Mouse (Mus musculus) limb, embryonic 11.5 days (tissue): ENCODE results near the gene Etfa. TPM values are rescaled to one million over a fixed set of nuclear protein-coding genes. Genes with fewer than 3 reads are reported as not detected.
A peak's percentile ranks its signal among the peaks of the same experiment; 100 is the strongest.

Experiments
- ATAC-seq: fragments of 200-750 bp; cut with Nextera tagmentation; 2 replicates; pipeline ENCODE4 v1.8.0; 2017; ENCODE audit warnings: low read depth; ENCODE audit not compliant: insufficient number of reproducible peaks, low FRiP score, low TSS enrichment
- DNase-seq: peaks from one replicate; pipeline ENCODE4 v3.0.0-alpha.2; 2015; ENCODE audit warnings: low spot score
- H3K27ac ChIP-seq: fragments of 300-500 bp; sonication (generic); replicated peaks from 2 replicates; pipeline ENCODE4 v1.5.1; 2014; ENCODE audit warnings: low read depth, mild to moderate bottlenecking, low read length
- H3K27me3 ChIP-seq: fragments of 300-500 bp; sonication (generic); 2 replicates; pipeline ENCODE4 v1.6.1; 2014; ENCODE audit warnings: mild to moderate bottlenecking, low read length, mixed read lengths; ENCODE audit not compliant: control insufficient read depth, insufficient read depth
- H3K36me3 ChIP-seq: fragments of 300-500 bp; sonication (generic); 2 replicates; pipeline ENCODE4 v1.6.1; 2014; ENCODE audit warnings: mild to moderate bottlenecking, low read length, moderate library complexity, mixed read lengths; ENCODE audit not compliant: control insufficient read depth, insufficient read depth
- H3K4me1 ChIP-seq: fragments of 300-500 bp; sonication (generic); 2 replicates; pipeline ENCODE4 v1.6.1; 2014; ENCODE audit warnings: low read length, mixed read lengths; ENCODE audit not compliant: control insufficient read depth, insufficient read depth
- H3K4me2 ChIP-seq: fragments of 300-500 bp; sonication (generic); 2 replicates; pipeline ENCODE4 v1.6.1; 2014; ENCODE audit warnings: low read depth, mild to moderate bottlenecking, moderate library complexity; ENCODE audit not compliant: severe bottlenecking
- H3K4me3 ChIP-seq: fragments of 300-500 bp; sonication (generic); 2 replicates; pipeline ENCODE4 v1.5.1; 2014; ENCODE audit warnings: low read depth, low read length
- H3K9ac ChIP-seq: fragments of 300-500 bp; sonication (generic); 2 replicates; pipeline ENCODE4 v1.6.1; 2014; ENCODE audit warnings: mild to moderate bottlenecking, low read length
- H3K9me3 ChIP-seq: fragments of 300-500 bp; sonication (generic); 2 replicates; pipeline ENCODE4 v1.6.1; 2016; ENCODE audit warnings: low read length; ENCODE audit not compliant: control insufficient read depth
- WGBS: fragments of 180-500 bp; shearing (Covaris S2); extraction: QIAGEN DNeasy Blood & Tissue Kit; methylation state at CpG from one replicate; pipeline ENCODE4 v1.1.7; 2014; 5-methylcytosine and 5-hydroxymethylcytosine counted together
- polyA plus RNA-seq: library from polyadenylated mRNA; unstranded; fragments of >200 nt; fragmentation: Nextera tagmentation; extraction: Ambion mirVana; gene quantifications from 2 replicates; pipeline ENCODE4 v1.2.1, GENCODE M21; 2014

Etfa gene
- polyA plus RNA-seq, 1 experiment from 2014 or later: 182 TPM

- no peaks in the 10 kb centered on the region for H3K27me3 ChIP-seq
- H3K4me2 ChIP-seq: no peak overlapping the region
- H3K9me3 ChIP-seq: no peaks in the 10 kb centered on the region
- H3K27ac ChIP-seq: no peak overlapping the region
- H3K4me3 ChIP-seq: no peak overlapping the region
- no peak for DNase-seq
- no peak overlapping the region for H3K9ac ChIP-seq
- no peak for ATAC-seq
- peaks cover 3% of the 10 kb centered on the region; the same call in 1 of the 2 replicates for H3K4me1 ChIP-seq
- H3K36me3 ChIP-seq: no peaks in the 10 kb centered on the region
- WGBS: 91% methylated on average over 3 of the region's 3 CpGs
Observed at GRCm38 (mm10) chr9:55507922-55508321, 4.1 kb downstream of the Etfa start.

GRCm38 (mm10) chr9:55482116-55482515 lies 29.9 kb downstream of the Etfa start:
- no peak overlapping the region for H3K9ac ChIP-seq
- no peak overlapping the region for H3K27ac ChIP-seq
- no peak for DNase-seq
- ATAC-seq: no peak
- H3K4me3 ChIP-seq: no peak overlapping the region
- no peaks in the 10 kb centered on the region for H3K9me3 ChIP-seq
- no peaks in the 10 kb centered on the region for H3K27me3 ChIP-seq
- WGBS: 82% methylated on average over 2 of the region's 2 CpGs
- H3K36me3 ChIP-seq: no peaks in the 10 kb centered on the region
- H3K4me2 ChIP-seq: no peak overlapping the region
- H3K4me1 ChIP-seq: no peaks in the 10 kb centered on the region

DNA sequence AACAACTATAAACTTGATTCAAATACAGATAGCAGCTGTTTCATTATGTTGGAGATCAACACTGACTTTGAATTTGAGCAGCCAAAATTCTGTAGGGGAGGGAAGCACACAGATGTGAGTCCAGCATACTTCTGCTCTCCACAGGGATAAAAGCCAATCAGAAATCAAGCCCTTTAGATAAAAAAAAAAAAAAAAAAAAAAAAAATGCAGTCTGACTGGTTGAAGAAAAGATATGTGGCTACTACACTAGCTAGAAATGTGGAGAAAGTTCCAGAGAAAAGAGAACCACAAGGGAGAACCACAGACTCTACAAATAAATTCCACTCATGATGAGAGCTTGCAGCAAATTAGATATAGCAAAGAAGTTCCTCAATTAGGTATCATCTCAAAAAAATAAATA lies 33.3 kb downstream of the Etfa start:
- no peaks in the 10 kb centered on the region for H3K36me3 ChIP-seq
- no peaks in the 10 kb centered on the region for H3K9me3 ChIP-seq
- no peaks in the 10 kb centered on the region for H3K27me3 ChIP-seq
- H3K9ac ChIP-seq: no peak overlapping the region
- ATAC-seq (no peak), DNase-seq (no peak)
- H3K4me2 ChIP-seq: no peak overlapping the region
- H3K4me3 ChIP-seq: no peak overlapping the region
- no peak overlapping the region for H3K27ac ChIP-seq
- H3K4me1 ChIP-seq: no peaks in the 10 kb centered on the region

DNA sequence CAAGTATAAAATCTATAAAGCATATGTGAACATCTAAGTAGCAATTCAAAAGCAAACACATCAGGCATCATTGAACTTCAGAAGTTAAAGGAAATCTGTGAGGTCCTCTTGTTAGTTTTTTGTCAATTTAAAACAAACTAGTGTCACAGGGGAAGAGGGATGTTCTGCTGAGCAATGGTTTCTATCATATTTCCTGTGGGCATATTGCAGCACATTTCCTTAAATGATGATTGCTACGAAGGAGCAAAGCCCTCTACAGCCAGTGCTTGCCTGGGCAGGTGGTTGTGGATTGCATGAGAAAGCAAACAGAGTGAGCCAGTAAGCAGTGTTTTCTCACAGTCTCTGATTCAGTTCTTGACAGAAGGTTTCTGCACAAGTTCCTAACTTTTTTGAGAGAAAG lies 36.0 kb downstream of the Etfa start:
- no peak overlapping the region for H3K27ac ChIP-seq
- H3K27me3 ChIP-seq: no peaks in the 10 kb centered on the region
- 69% methylated on average over 1 of the region's 1 CpGs for WGBS
- ATAC-seq (no peak), DNase-seq (no peak)
- no peak overlapping the region for H3K4me3 ChIP-seq
- H3K9ac ChIP-seq: no peak overlapping the region
- no peak overlapping the region for H3K4me2 ChIP-seq
- no peaks in the 10 kb centered on the region for H3K9me3 ChIP-seq
- H3K4me1 ChIP-seq: no peaks in the 10 kb centered on the region
- H3K36me3 ChIP-seq: no peaks in the 10 kb centered on the region

GRCm38 (mm10) chr9:55468397-55468796 lies 43.6 kb downstream of the Etfa start:
- no peaks in the 10 kb centered on the region for H3K4me1 ChIP-seq
- H3K27ac ChIP-seq: no peak overlapping the region
- no peak for ATAC-seq
- DNase-seq: no peak
- H3K4me3 ChIP-seq: no peak overlapping the region
- no peaks in the 10 kb centered on the region for H3K36me3 ChIP-seq
- H3K4me2 ChIP-seq: no peak overlapping the region
- WGBS: 73% methylated on average over 1 of the region's 1 CpGs
- no peaks in the 10 kb centered on the region for H3K27me3 ChIP-seq
- no peak overlapping the region for H3K9ac ChIP-seq
- H3K9me3 ChIP-seq: no peaks in the 10 kb centered on the region

- Histone ChIP-seq H3K4me3 (no peak overlapping the region), H3K9ac (no peak overlapping the region), H3K9me3 (no peaks in the 10 kb centered on the region), H3K27me3 (no peaks in the 10 kb centered on the region), H3K4me2 (no peak overlapping the region), H3K27ac (no peak overlapping the region), H3K36me3 (no peaks in the 10 kb centered on the region), H3K4me1 (0 out of 2 replicates have a peak, but pooled peaks cover 8% of the 10 kb centered on the region)
- DNase-seq (no peak), ATAC-seq (no peak)
- 89% methylated on average over 5 of the region's 5 CpGs for WGBS
Observed at GRCm38 (mm10) chr9:55453366-55453765, 58.7 kb downstream of the Etfa start.

DNA sequence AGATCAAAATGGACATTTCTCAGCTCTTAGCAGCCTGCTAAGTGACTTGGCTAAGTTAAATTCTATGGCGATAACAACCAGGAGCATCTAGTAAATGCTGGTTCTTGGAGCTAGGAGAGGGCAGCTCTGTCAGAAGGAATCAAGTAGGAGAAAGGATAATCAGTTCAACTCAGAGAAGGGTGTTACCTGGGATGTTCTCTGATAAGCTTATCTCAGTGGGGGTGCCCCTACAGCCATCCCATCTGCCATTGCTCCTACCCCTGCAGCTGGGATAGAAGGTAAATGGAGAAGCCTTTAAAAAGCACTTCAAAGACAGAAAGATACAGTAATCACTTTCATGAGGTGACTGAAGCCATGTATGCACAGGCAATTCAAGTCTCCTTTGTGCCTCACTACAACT lies 59.1 kb downstream of the Etfa start:
- Histone ChIP-seq H3K27me3 (no peaks in the 10 kb centered on the region), H3K36me3 (no peaks in the 10 kb centered on the region), H3K9me3 (no peaks in the 10 kb centered on the region), H3K4me3 (no peak overlapping the region), H3K9ac (no peak overlapping the region), H3K27ac (no peak overlapping the region), H3K4me2 (no peak overlapping the region), H3K4me1 (0 out of 2 replicates have a peak, but pooled peaks cover 8% of the 10 kb centered on the region)
- WGBS: 88% methylated on average over 1 of the region's 1 CpGs
- no peak for DNase-seq
- ATAC-seq: no peak

- Histone ChIP-seq H3K4me3 (no peak overlapping the region), H3K27me3 (no peaks in the 10 kb centered on the region), H3K36me3 (no peaks in the 10 kb centered on the region), H3K27ac (no peak overlapping the region), H3K4me2 (no peak overlapping the region), H3K9ac (no peak overlapping the region), H3K4me1 (0 out of 2 replicates have a peak, but pooled peaks cover 8% of the 10 kb centered on the region), H3K9me3 (no peaks in the 10 kb centered on the region)
- DNase-seq (peak; percentile 9), ATAC-seq (no peak)
- over 99% methylated on average over 3 of the region's 3 CpGs for WGBS
Observed at GRCm38 (mm10) chr9:55451426-55451825, 60.6 kb downstream of the Etfa start.

DNA sequence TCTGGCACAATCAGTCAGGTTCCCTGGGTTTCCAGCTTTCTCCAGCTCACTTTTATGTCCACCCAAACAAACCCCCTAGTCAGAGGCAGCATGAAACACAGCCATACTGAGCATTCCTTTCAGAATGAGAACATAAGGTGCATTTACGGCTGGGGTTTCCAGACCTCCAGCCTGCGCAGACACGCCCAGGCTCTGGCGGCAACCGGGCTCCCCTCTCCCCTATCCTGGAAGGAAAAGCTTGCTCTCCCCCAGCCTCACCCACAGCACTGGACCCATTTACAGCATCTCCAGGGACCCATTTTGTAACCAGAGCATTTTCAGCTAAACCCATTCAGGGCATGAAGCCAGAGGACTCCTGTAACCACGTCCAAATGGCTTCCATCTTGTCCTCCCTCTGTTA lies 62.0 kb downstream of the Etfa start:
- peak; percentile 21 for DNase-seq
- Histone ChIP-seq H3K4me3 (no peak overlapping the region), H3K9me3 (no peaks in the 10 kb centered on the region), H3K27me3 (no peaks in the 10 kb centered on the region), H3K4me1 (0 out of 2 replicates have a peak, but pooled peaks cover 8% of the 10 kb centered on the region), H3K36me3 (no peaks in the 10 kb centered on the region), H3K27ac (no peak overlapping the region), H3K4me2 (no peak overlapping the region), H3K9ac (no peak overlapping the region)
- 0 out of 2 replicates have a peak, but pooled peaks have one; percentile 21 for ATAC-seq
- 68% methylated on average over 6 of the region's 6 CpGs for WGBS
